Mouse (Mus musculus): Measurements from ENCODE around the gene Siglech. TPM values are rescaled to one million over a fixed set of nuclear protein-coding genes. Genes with fewer than 3 reads are reported as not detected.

Siglech gene
- 8.0 and 22.7 TPM in 2 replicates for polyA plus RNA-seq (2011; ENCODE audit: insufficient read depth, insufficient read length, low replicate concordance, missing spikeins)

- H3K27ac ChIP-seq (ENCODE audit: control insufficient read depth, insufficient read depth, low read depth, low read length, poor library complexity), result peak within 1 kb of the TSS; percentile 58
- TF ChIP-seq POLR2A (IDR thresholded peaks at IDR 0.05; ENCODE audit: borderline replicate concordance, control insufficient read depth, low read depth, low read length), result no peak
- no peak for TF ChIP-seq CTCF (IDR thresholded peaks at IDR 0.05; ENCODE audit: control insufficient read depth, insufficient read depth, low read length)
- 12% methylated on average over 3 of the region's 3 CpGs for WGBS
- H3K4me3 ChIP-seq (replicated peaks; ENCODE audit: control insufficient read depth, low read depth, low read length), result peak within 1 kb of the TSS; percentile 18
- H3K4me1 ChIP-seq (ENCODE audit: control insufficient read depth, insufficient read depth, low read length), result no peaks in the 10 kb centered on the region; the same call in 1 of the 2 replicates
These were observed at the start of gene Siglech for GRCm38 (mm10) chr7:55767926-55768325. Siglech (plus strand) TSS chr7:55768178.

- H3K27ac ChIP-seq (ENCODE audit: control insufficient read depth, insufficient read depth, low read depth, low read length, poor library complexity), result no peak overlapping the region
- TF ChIP-seq POLR2A (IDR thresholded peaks at IDR 0.05; ENCODE audit: borderline replicate concordance, control insufficient read depth, low read depth, low read length), result no peak
- no peak for TF ChIP-seq CTCF (IDR thresholded peaks at IDR 0.05; ENCODE audit: control insufficient read depth, insufficient read depth, low read length)
- WGBS, result 74% methylated on average over 7 of the region's 7 CpGs
- no peaks in the 10 kb centered on the region for H3K4me1 ChIP-seq (ENCODE audit: control insufficient read depth, insufficient read depth, low read length)
- H3K4me3 ChIP-seq (replicated peaks; ENCODE audit: control insufficient read depth, low read depth, low read length), result no peak overlapping the region
These were observed 45.3 kb upstream of the Siglech start for GRCm38 (mm10) chr7:55722673-55723072.

GRCm38 (mm10) chr7:55728903-55729302, 39.1 kb upstream of the Siglech start:
- TF ChIP-seq CTCF (IDR thresholded peaks at IDR 0.05; ENCODE audit: control insufficient read depth, insufficient read depth, low read length) (no peak), POLR2A (IDR thresholded peaks at IDR 0.05; ENCODE audit: borderline replicate concordance, control insufficient read depth, low read depth, low read length) (no peak)

GRCm38 (mm10) chr7:55734483-55734882, 33.5 kb upstream of the Siglech start:
- Histone ChIP-seq H3K4me3 (replicated peaks; ENCODE audit: control insufficient read depth, low read depth, low read length) (no peak overlapping the region), H3K4me1 (ENCODE audit: control insufficient read depth, insufficient read depth, low read length) (no peaks in the 10 kb centered on the region), H3K27ac (ENCODE audit: control insufficient read depth, insufficient read depth, low read depth, low read length, poor library complexity) (no peak overlapping the region)
- TF ChIP-seq CTCF (IDR thresholded peaks at IDR 0.05; ENCODE audit: control insufficient read depth, insufficient read depth, low read length), result no peak
- no peak for TF ChIP-seq POLR2A (IDR thresholded peaks at IDR 0.05; ENCODE audit: borderline replicate concordance, control insufficient read depth, low read depth, low read length)
- 83% methylated on average over 2 of the region's 2 CpGs for WGBS

More at GRCm38 (mm10) chr7:55728903-55729302, 39.1 kb upstream of the Siglech start:
- 68% methylated on average over 1 of the region's 1 CpGs for WGBS
- no peak overlapping the region for H3K4me3 ChIP-seq (replicated peaks; ENCODE audit: control insufficient read depth, low read depth, low read length)
- H3K27ac ChIP-seq (ENCODE audit: control insufficient read depth, insufficient read depth, low read depth, low read length, poor library complexity), result no peak overlapping the region
- H3K4me1 ChIP-seq (ENCODE audit: control insufficient read depth, insufficient read depth, low read length), result no peaks in the 10 kb centered on the region

GRCm38 (mm10) chr7:55737125-55737912, 30.7 kb upstream of the Siglech start:
- WGBS, result 43% methylated on average over 4 of the region's 4 CpGs
- H3K27ac ChIP-seq (ENCODE audit: control insufficient read depth, insufficient read depth, low read depth, low read length, poor library complexity), result no peak overlapping the region
- TF ChIP-seq CTCF (IDR thresholded peaks at IDR 0.05; ENCODE audit: control insufficient read depth, insufficient read depth, low read length) (peak; percentile 44; the same call in 1 of the 2 replicates), POLR2A (IDR thresholded peaks at IDR 0.05; ENCODE audit: borderline replicate concordance, control insufficient read depth, low read depth, low read length) (no peak)
- H3K4me1 ChIP-seq (ENCODE audit: control insufficient read depth, insufficient read depth, low read length), result no peaks in the 10 kb centered on the region
- H3K4me3 ChIP-seq (replicated peaks; ENCODE audit: control insufficient read depth, low read depth, low read length), result no peak overlapping the region

GRCm38 (mm10) chr7:55743614-55744267, 24.2 kb upstream of the Siglech start:
- no peaks in the 10 kb centered on the region; the same call in 1 of the 2 replicates for H3K4me1 ChIP-seq (ENCODE audit: control insufficient read depth, insufficient read depth, low read length)
- H3K27ac ChIP-seq (ENCODE audit: control insufficient read depth, insufficient read depth, low read depth, low read length, poor library complexity), result no peak overlapping the region
- no peak for TF ChIP-seq POLR2A (IDR thresholded peaks at IDR 0.05; ENCODE audit: borderline replicate concordance, control insufficient read depth, low read depth, low read length)
- H3K4me3 ChIP-seq (replicated peaks; ENCODE audit: control insufficient read depth, low read depth, low read length), result no peak overlapping the region
- 75% methylated on average over 3 of the region's 3 CpGs for WGBS

GRCm38 (mm10) chr7:55744566-55745220, 23.3 kb upstream of the Siglech start:
- Histone ChIP-seq H3K4me1 (ENCODE audit: control insufficient read depth, insufficient read depth, low read length) (no peaks in the 10 kb centered on the region; the same call in 1 of the 2 replicates), H3K4me3 (replicated peaks; ENCODE audit: control insufficient read depth, low read depth, low read length) (no peak overlapping the region), H3K27ac (ENCODE audit: control insufficient read depth, insufficient read depth, low read depth, low read length, poor library complexity) (no peak overlapping the region)
- no peak for TF ChIP-seq POLR2A (IDR thresholded peaks at IDR 0.05; ENCODE audit: borderline replicate concordance, control insufficient read depth, low read depth, low read length)
- TF ChIP-seq CTCF (IDR thresholded peaks at IDR 0.05; ENCODE audit: control insufficient read depth, insufficient read depth, low read length), result 0 out of 2 replicates have a peak, but pooled peaks have one; percentile 6
- 69% methylated on average over 10 of the region's 10 CpGs for WGBS

GRCm38 (mm10) chr7:55750841-55751240, 17.1 kb upstream of the Siglech start:
- H3K4me1 ChIP-seq (ENCODE audit: control insufficient read depth, insufficient read depth, low read length), result no peaks in the 10 kb centered on the region
- H3K4me3 ChIP-seq (replicated peaks; ENCODE audit: control insufficient read depth, low read depth, low read length), result no peak overlapping the region
- no peak overlapping the region for H3K27ac ChIP-seq (ENCODE audit: control insufficient read depth, insufficient read depth, low read depth, low read length, poor library complexity)
- WGBS, result 70% methylated on average over 3 of the region's 3 CpGs
- no peak for TF ChIP-seq CTCF (IDR thresholded peaks at IDR 0.05; ENCODE audit: control insufficient read depth, insufficient read depth, low read length)
- TF ChIP-seq POLR2A (IDR thresholded peaks at IDR 0.05; ENCODE audit: borderline replicate concordance, control insufficient read depth, low read depth, low read length), result no peak

All from bone marrow, adult 2 months (tissue).